Mouse (Mus musculus) thymus, postnatal 0 days (tissue): Measurements from ENCODE around the gene Hnrnpul1. TPM values are rescaled to one million over a fixed set of nuclear protein-coding genes. Genes with fewer than 3 reads are reported as not detected.
A peak's percentile ranks its signal among the peaks of the same experiment; 100 is the strongest.

Experiments used
- DNase-seq: peaks from one replicate; pipeline ENCODE4 v3.0.0-alpha.2; 2015; ENCODE audit warnings: low spot score
- polyA plus RNA-seq: library from polyadenylated mRNA; unstranded; fragments of >200 nt; fragmentation: Nextera tagmentation; extraction: Ambion mirVana; gene quantifications from 2 replicates; pipeline ENCODE4 v1.2.1, GENCODE M21; 2015

The Hnrnpul1 gene
- polyA plus RNA-seq, 1 experiment from 2014 or later = 66.2 TPM

GRCm38 (mm10) chr7:25719761-25720610 lies 34.6 kb downstream of the Hnrnpul1 start:
- peak; percentile 65 for DNase-seq

- DNase-seq = peak; percentile 96
Observed at GRCm38 (mm10) chr7:25718788-25719417, 35.7 kb downstream of the Hnrnpul1 start, which contains the start of gene Ccdc97. Ccdc97 (minus strand) TSS chr7:25719088.

DNA sequence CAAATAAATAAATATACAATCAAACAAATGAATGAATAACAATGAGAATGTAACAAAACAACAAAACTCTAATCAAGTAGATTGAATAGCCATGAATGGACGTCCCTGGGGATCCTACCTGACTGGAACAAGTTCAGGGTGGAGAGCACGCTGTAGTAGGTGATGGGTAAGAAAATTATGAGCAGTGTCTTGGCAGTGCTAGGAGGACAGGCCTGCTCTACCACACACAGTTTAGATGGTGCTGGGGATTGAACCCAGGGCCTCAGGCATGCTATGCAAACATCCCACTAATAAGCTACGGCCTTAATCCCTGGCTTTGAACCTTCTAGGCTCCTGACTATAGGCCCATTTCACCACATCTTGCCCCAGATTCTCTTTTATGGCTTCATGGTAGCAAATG lies 37.1 kb downstream of the Hnrnpul1 start:
- DNase-seq = no peak

DNA sequence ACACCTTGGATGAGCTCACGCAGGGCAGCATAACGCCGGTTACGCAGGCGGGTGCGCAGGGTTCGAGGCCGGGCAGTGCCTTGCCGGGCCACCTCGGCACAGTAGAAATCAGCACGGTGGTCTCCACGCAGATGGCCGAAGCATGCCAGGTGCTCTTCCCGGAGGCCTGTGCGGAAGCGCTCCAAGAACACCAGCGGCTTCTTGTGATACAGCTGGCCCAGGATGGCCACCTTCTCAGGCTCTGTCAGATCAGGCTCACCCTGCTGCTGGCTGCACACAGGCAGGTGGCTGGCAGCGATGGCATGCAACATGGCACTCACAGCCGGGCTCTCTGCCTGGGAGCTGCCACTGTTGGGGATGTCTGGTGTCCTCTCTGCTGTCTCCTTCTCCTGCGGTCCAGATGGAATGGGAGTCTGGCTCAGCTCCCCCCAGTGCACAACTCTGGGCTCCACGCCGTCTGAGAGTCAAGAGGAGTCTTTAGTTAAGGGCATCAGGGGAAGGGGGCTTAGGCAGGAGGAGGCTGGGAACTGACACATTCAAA lies 38.8 kb downstream of the Hnrnpul1 start:
- DNase-seq = no peak

GRCm38 (mm10) chr7:25714581-25714980 lies 40.0 kb downstream of the Hnrnpul1 start:
- DNase-seq = no peak

DNA sequence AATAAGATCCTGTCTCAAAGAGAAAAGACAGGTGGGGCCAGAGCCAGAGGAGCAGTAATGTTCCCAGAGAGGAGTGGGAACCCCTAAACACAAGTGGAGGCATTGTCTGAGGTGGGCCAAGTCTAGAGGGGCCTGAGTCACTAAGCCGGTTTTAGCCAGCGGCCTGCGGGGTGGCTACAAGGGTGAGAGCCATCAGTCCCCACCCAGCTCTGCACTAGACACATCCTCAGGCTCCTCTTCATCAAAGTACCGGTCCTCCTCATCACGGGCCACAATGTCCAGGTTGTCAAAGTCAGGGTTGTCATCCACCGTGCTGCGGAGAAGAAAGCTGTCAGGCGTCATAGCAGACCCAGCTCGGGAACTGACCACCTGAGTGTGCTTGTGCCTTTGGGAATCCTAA lies 41.8 kb downstream of the Hnrnpul1 start:
- no peak for DNase-seq

- no peak for DNase-seq
Observed at GRCm38 (mm10) chr7:25711731-25712197, 42.8 kb downstream of the Hnrnpul1 start.

DNA sequence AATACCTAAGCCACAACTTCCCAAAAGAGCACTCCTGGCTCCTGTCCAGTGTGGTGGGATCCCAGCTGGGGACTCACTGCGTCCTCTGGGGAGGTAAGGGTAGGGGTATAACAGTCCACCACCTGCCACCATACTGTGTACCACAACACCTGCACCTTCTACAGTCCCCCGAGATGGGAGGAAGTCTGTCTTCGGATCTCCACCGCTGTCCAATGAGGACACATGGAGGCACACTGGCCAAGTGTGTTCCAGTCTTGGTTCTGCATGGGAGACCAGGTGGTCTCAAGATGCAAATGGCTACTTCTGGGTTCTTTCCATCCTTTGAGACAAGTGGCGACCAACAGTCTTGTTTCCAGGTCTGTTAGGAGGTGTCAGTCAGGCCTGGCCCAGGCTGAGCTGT lies 43.4 kb downstream of the Hnrnpul1 start:
- DNase-seq = no peak

GRCm38 (mm10) chr7:25710519-25711130 lies 43.9 kb downstream of the Hnrnpul1 start:
- no peak for DNase-seq

DNA sequence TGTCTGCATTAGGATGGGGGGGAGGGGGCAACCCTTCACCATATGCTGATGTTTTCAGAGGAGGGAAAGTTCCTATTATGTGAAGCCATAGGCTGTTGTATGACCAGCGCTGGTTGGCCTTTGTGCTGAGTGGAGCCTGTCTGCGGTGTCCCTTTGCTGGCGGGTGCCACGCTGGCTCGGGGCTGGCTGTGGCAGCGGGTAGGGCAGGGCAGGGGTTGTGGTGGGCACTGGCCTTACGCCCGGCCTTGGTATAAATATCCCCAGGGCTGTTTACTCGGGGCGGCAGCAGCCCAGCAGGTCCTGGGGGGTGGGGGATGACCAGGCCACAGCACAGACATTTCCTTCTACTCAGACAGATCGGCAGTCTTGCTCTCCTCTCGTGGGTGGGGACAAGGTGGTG lies 44.6 kb downstream of the Hnrnpul1 start:
- DNase-seq = no peak

GRCm38 (mm10) chr7:25707581-25708292 lies 46.8 kb downstream of the Hnrnpul1 start:
- DNase-seq = no peak

- no peak for DNase-seq
Observed at GRCm38 (mm10) chr7:25706578-25707170, 47.9 kb downstream of the Hnrnpul1 start.

- no peak for DNase-seq
Observed at GRCm38 (mm10) chr7:25705801-25706251, 48.7 kb downstream of the Hnrnpul1 start.

DNA sequence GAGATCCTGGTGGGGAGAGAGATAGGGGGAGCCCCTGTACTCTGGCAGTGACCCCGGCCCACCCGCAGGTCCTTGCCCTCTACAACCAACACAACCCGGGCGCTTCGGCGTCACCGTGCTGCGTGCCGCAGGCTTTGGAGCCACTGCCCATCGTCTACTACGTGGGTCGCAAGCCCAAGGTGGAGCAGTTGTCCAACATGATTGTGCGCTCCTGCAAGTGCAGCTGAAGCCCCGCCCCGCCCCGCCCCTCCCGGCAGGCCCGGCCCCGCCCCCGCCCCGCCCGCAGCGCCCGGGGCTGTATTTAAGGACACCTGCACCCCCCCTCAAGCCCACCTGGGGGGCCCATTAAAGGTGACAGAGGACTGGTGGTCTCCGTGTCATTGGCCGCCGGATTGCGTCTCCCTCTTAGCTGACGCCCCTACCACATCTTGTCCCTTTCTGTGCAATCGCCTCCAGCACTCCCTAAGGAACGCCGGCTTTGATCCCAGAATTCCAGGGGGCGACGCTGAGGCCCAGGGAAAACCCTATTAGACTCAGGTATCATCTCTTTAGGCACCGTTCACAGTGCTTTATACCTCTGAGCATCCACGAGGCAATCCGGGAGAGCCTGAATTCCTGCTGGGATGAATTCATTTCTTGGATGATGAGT lies 49.7 kb downstream of the Hnrnpul1 start:
- DNase-seq = no peak

DNA sequence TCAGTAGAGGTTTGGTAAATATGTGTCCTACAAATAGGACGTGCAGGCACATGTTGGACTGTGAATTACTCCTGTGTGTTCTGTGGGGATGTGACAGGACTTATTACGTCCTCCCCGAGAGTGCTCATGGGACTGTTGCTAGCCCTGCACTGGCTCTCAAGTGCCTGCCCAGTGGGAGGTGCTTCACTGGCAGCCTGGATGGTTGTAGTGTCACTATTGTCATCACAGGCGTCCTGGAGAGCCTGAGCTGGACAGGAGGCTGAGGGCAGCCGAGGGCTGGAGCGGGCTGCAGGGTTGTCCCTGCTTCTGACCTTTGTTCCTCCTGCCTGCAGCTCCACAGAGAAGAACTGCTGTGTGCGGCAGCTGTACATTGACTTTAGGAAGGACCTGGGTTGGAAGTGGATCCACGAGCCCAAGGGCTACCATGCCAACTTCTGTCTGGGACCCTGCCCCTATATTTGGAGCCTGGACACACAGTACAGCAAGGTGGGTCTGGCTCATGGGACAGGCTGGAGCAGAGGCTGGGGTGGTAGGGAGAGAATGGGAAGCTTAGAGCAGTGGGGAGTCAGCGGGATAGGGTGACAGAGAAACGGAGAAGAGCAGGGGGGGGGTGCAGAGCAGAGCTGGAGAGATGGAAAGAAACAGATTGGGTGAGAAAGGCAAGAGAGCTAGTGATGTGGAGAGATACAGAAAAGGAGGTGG lies 50.6 kb downstream of the Hnrnpul1 start:
- no peak for DNase-seq

DNA sequence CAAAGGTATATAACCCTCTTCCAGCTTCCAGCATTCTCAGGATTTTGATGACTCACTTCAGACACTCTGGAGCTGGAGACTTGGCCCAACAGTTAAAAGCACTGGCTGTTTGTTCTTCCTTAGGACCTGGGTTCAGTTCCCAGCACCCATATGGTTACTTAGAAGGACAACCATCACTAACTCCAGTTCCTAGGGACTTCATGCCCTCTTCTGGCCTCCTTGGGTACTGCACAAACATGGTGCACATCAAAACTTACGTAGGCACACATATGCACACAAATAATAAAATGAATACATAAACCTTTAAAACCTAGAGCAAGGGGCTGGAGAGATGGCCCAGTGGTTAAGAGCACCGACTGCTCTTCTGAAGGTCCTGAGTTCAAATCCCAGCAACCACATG lies 52.2 kb downstream of the Hnrnpul1 start:
- DNase-seq = no peak

DNA sequence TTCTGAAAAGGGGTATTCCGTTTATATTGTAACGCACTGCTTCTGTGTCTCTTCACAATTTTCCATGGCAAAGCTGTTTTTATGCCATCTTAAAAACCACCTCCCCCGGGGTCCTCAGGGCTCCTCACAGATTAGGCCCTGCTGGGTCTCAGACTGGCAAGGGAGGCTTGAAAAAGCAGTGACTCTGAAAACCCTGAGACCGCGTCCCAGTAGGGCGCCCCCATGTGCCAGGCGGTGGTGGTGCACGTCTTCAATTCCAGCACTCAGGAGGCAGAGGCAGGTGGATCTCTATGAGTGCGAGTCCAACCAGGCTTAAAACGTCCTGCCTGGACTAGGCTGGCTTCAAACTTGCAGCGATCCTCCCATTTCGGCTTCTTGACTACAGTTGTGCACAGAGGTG lies 53.8 kb downstream of the Hnrnpul1 start:
- DNase-seq = no peak

DNA sequence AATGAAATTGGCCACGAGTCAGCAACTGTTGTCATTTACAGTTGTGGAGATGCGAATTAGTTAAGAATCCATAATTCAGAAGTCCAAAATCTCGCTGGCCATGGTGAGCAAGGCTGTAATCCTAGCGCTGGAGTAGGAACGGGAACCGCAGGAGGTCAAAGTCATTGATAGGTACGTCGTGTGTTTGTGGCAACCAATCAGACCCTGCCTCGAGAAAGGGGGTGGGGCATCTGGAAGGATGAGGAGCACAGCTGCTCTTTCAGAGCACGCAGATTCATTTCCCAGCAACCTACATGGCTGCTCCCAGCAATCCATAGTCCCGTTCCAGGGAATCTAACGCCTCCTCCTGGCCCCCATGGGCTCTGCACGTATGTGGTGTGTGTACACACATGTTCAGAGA lies 54.7 kb downstream of the Hnrnpul1 start:
- no peak for DNase-seq

GRCm38 (mm10) chr7:25694104-25694503 lies 60.5 kb downstream of the Hnrnpul1 start:
- DNase-seq = no peak

GRCm38 (mm10) chr7:25690051-25690450 lies 64.5 kb downstream of the Hnrnpul1 start:
- DNase-seq = no peak
